Mouse (Mus musculus): ENCODE measurements around the gene Prdx5.

DNA sequence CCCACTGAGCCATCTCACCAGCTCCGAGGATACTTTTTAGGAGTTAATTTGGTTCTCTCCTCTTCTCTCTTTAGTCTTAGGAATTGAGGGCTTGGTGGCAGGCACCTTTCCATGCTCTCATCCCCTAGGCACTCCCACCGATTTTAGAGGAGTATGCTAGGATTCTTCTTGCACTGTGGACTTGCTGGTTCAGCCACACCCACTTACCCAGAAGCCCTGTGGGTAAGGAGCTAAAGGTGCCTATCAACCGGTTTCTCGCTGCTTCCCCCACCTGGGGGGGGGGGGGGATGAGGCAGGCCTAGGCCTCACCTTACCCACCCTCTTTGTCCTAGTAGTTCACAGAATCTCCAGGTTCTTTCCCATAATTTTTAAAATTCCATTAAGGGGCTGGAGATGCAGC, 37.8 kb upstream of the Prdx5 start:
- TF ChIP-seq POLR2A (IDR thresholded peaks at IDR 0.05; ENCODE audit: borderline replicate concordance, extremely low read depth, insufficient read depth, insufficient read length, poor library complexity, severe bottlenecking) (no peak), CTCF (IDR thresholded peaks at IDR 0.05; ENCODE audit: borderline replicate concordance, extremely low read depth, insufficient read depth, insufficient read length) (no peak)
